Mouse (Mus musculus) embryonic facial prominence, embryonic 15.5 days (tissue): ENCODE measurements around the gene Fbxo6. TPM values are rescaled to one million over a fixed set of nuclear protein-coding genes. Genes with fewer than 3 reads are reported as not detected.
A peak's percentile ranks its signal among the peaks of the same experiment; 100 is the strongest.
"Not testable (repeated sequence)": the region's sequence is repeated elsewhere in the genome, so short reads cannot be mapped to it uniquely, and the experiment has no call there.

Experiments
- ATAC-seq: fragments of 200-750 bp; cut with Nextera tagmentation; 2 replicates; pipeline ENCODE4 v1.8.0; 2017; ENCODE audit warnings: low read depth, moderate TSS enrichment; ENCODE audit not compliant: insufficient number of reproducible peaks, low FRiP score, low TSS enrichment
- H3K27ac ChIP-seq: fragments of 300-500 bp; sonication (generic); replicated peaks from 2 replicates; pipeline ENCODE4 v1.5.1; 2015; ENCODE audit warnings: mild to moderate bottlenecking, inconsistent platforms
- H3K27me3 ChIP-seq: fragments of 300-500 bp; sonication (generic); 2 replicates; pipeline ENCODE4 v1.6.1; 2015; ENCODE audit warnings: inconsistent platforms
- H3K36me3 ChIP-seq: fragments of 300-500 bp; sonication (generic); 2 replicates; pipeline ENCODE4 v1.6.1; 2015; ENCODE audit warnings: mild to moderate bottlenecking, inconsistent platforms
- H3K4me1 ChIP-seq: fragments of 300-500 bp; sonication (generic); 2 replicates; pipeline ENCODE4 v1.6.1; 2015; ENCODE audit warnings: inconsistent platforms
- H3K4me2 ChIP-seq: fragments of 300-500 bp; sonication (generic); replicated peaks from 2 replicates; pipeline ENCODE4 v1.6.1; 2015; ENCODE audit warnings: mild to moderate bottlenecking, inconsistent platforms
- H3K4me3 ChIP-seq: fragments of 300-500 bp; sonication (generic); replicated peaks from 2 replicates; pipeline ENCODE4 v1.5.1; 2015; ENCODE audit warnings: mild to moderate bottlenecking, inconsistent platforms
- H3K9ac ChIP-seq: fragments of 300-500 bp; sonication (generic); 2 replicates; pipeline ENCODE4 v1.6.1; 2015; ENCODE audit warnings: inconsistent platforms
- H3K9me3 ChIP-seq: fragments of 300-500 bp; sonication (generic); replicated peaks from 2 replicates; pipeline ENCODE4 v1.6.1; 2016; ENCODE audit warnings: inconsistent platforms
- WGBS: fragments of 180-500 bp; shearing (Covaris S2); methylation state at CpG from one replicate; pipeline ENCODE4 v1.1.7; 2015; 5-methylcytosine and 5-hydroxymethylcytosine counted together
- polyA plus RNA-seq: library from polyadenylated mRNA; unstranded; fragments of >200 nt; fragmentation: Nextera tagmentation; extraction: Ambion mirVana; gene quantifications from 2 replicates; pipeline ENCODE4 v1.2.1, GENCODE M21; 2015

Fbxo6 gene
- polyA plus RNA-seq, 1 experiment from 2014 or later = 22.8 TPM

DNA sequence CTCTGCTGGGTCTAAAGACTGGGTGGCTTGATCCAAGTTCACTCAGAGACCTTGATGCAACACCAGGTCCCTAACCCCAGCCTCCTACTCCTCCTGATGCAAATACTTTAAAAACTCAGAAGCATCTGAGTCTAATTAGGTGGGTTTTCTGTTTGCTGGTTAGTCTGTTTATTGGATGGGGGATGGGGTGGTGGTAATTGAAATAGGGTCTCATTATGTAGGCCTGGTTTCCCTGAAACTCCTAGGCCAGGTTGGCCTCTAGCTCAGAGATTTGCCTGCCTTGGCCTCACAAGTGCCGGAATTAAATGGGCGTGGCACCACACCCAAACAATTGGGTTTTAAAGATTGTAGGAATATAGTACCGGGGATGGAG lies 29.3 kb downstream of the Fbxo6 start:
- Histone ChIP-seq H3K36me3 (no peaks in the 10 kb centered on the region), H3K27ac (no peak overlapping the region), H3K4me1 (peaks cover 15% of the 10 kb centered on the region), H3K4me3 (no peak overlapping the region), H3K9me3 (no peaks in the 10 kb centered on the region), H3K27me3 (no peaks in the 10 kb centered on the region), H3K9ac (no peak overlapping the region), H3K4me2 (no peak overlapping the region)
- ATAC-seq = no peak
- WGBS = 52% methylated on average over 3 of the region's 3 CpGs

- Histone ChIP-seq H3K27me3 (no peaks in the 10 kb centered on the region), H3K36me3 (no peaks in the 10 kb centered on the region), H3K9ac (no peak overlapping the region), H3K4me1 (peaks cover 15% of the 10 kb centered on the region), H3K4me2 (no peak overlapping the region), H3K9me3 (no peaks in the 10 kb centered on the region), H3K4me3 (no peak overlapping the region), H3K27ac (no peak overlapping the region)
- peak; percentile 61 for ATAC-seq
- WGBS = 15% methylated on average over 6 of the region's 6 CpGs
Observed at GRCm38 (mm10) chr4:148121982-148122693, 29.8 kb downstream of the Fbxo6 start.

- Histone ChIP-seq H3K4me3 (no peak overlapping the region), H3K27me3 (no peaks in the 10 kb centered on the region), H3K36me3 (no peaks in the 10 kb centered on the region), H3K27ac (no peak overlapping the region), H3K9me3 (no peaks in the 10 kb centered on the region), H3K4me2 (no peak overlapping the region), H3K9ac (no peak overlapping the region), H3K4me1 (peaks cover 15% of the 10 kb centered on the region)
- ATAC-seq = no peak
- 71% methylated on average over 4 of the region's 4 CpGs for WGBS
Observed at GRCm38 (mm10) chr4:148121362-148121761, 30.6 kb downstream of the Fbxo6 start.

DNA sequence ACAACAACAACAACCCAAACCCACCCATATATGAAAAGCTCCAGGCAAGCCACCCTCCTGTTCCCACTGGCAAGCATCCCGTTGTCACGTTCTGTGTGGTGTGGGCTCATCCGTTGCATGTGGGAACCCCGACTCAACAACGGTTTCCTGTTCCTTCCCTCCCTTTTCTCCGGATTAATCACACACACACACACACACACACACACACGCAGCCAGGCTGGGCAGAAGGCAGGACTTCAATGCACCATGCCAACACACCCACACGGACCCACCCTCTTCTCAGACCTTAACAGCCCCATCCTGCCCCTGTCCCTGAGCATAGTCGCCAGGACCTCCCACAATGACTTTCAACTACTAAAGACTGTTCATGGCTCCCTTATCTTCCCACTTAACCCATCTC lies 31.4 kb downstream of the Fbxo6 start:
- no peak overlapping the region for H3K27ac ChIP-seq
- peaks cover 2% of the 10 kb centered on the region; the same call in 1 of the 2 replicates for H3K27me3 ChIP-seq
- no peak for ATAC-seq
- peaks cover 16% of the 10 kb centered on the region for H3K4me1 ChIP-seq
- no peak overlapping the region for H3K4me2 ChIP-seq
- no peak overlapping the region for H3K9ac ChIP-seq
- no peaks in the 10 kb centered on the region for H3K36me3 ChIP-seq
- no peak overlapping the region for H3K4me3 ChIP-seq
- H3K9me3 ChIP-seq = no peaks in the 10 kb centered on the region
- 60% methylated on average over 9 of the region's 9 CpGs for WGBS

DNA sequence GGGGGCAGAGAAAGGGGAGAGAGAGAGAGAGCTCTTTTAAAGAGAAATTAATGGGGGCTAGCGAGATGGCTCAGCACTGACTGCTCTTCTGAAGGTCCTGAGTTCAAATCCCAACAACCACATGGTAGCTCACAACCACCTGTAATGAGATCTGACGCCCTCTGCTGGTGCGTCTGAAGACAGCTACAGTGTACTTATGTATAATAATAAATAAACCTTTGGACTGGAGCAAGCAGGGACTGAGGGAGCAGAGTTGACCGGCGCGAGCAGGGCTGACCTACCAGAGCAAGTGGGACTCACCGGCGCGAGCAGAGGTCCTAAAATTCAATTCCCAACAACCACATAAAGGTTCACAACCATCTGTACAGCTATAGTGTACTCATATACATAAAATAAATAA lies 32.4 kb downstream of the Fbxo6 start:
- not testable (repeated sequence) for ATAC-seq

DNA sequence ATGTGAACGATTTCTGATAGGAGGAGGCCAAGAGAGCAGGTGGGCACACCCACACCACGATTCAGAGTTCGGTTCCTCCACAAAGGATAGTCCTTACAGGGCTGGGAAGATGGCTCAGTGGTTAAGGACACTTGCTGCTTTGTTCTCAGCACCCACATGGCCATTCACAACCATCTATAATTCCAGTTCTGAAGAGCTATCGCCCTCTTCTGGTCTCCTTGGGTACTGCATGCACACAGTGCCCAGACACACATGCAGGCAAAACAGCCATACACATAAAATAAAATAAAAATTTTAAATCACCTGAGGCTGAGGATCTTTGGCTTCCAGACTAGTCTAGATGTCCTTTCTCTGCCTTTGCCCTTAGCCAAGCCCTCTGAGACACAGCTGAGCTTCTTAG lies 34.5 kb downstream of the Fbxo6 start:
- Histone ChIP-seq H3K4me1 (peaks cover 17% of the 10 kb centered on the region), H3K9ac (no peak overlapping the region), H3K4me3 (no peak overlapping the region), H3K9me3 (no peaks in the 10 kb centered on the region), H3K27me3 (peaks cover 9% of the 10 kb centered on the region; the same call in 1 of the 2 replicates), H3K27ac (no peak overlapping the region), H3K4me2 (no peak overlapping the region), H3K36me3 (no peaks in the 10 kb centered on the region)
- WGBS = 74% methylated on average over 4 of the region's 4 CpGs
- ATAC-seq = no peak

More for the DNA sequence above, 32.4 kb downstream of the Fbxo6 start:
- not testable (repeated sequence) for H3K4me3 ChIP-seq, H3K4me2 ChIP-seq, H3K9me3 ChIP-seq, H3K27ac ChIP-seq, H3K36me3 ChIP-seq, H3K27me3 ChIP-seq, H3K9ac ChIP-seq
- 86% methylated on average over 9 of the region's 9 CpGs for WGBS
- peaks cover 21% of the 10 kb centered on the region for H3K4me1 ChIP-seq

- H3K27me3 ChIP-seq = peaks cover 9% of the 10 kb centered on the region; the same call in 1 of the 2 replicates
- no peak overlapping the region for H3K9ac ChIP-seq
- ATAC-seq = no peak
- no peaks in the 10 kb centered on the region for H3K36me3 ChIP-seq
- H3K4me2 ChIP-seq = no peak overlapping the region
- no peak overlapping the region for H3K4me3 ChIP-seq
- H3K4me1 ChIP-seq = peaks cover 13% of the 10 kb centered on the region; the same call in 1 of the 2 replicates
- no peaks in the 10 kb centered on the region for H3K9me3 ChIP-seq
- H3K27ac ChIP-seq = no peak overlapping the region
- WGBS = 78% methylated on average over 4 of the region's 4 CpGs
Observed at GRCm38 (mm10) chr4:148116657-148117056, 35.3 kb downstream of the Fbxo6 start.

GRCm38 (mm10) chr4:148115467-148115866 lies 36.5 kb downstream of the Fbxo6 start:
- Histone ChIP-seq H3K9ac (no peak overlapping the region), H3K27ac (no peak overlapping the region), H3K4me2 (peak overlapping the region; percentile 17; the same call in 1 of the 2 replicates), H3K4me3 (no peak overlapping the region), H3K36me3 (no peaks in the 10 kb centered on the region), H3K9me3 (no peaks in the 10 kb centered on the region), H3K4me1 (peaks cover 6% of the 10 kb centered on the region; the same call in 1 of the 2 replicates), H3K27me3 (peaks cover 9% of the 10 kb centered on the region; the same call in 1 of the 2 replicates)
- ATAC-seq = no peak; the same call in 1 of the 2 replicates
- WGBS = 3% methylated on average over 15 of the region's 15 CpGs

DNA sequence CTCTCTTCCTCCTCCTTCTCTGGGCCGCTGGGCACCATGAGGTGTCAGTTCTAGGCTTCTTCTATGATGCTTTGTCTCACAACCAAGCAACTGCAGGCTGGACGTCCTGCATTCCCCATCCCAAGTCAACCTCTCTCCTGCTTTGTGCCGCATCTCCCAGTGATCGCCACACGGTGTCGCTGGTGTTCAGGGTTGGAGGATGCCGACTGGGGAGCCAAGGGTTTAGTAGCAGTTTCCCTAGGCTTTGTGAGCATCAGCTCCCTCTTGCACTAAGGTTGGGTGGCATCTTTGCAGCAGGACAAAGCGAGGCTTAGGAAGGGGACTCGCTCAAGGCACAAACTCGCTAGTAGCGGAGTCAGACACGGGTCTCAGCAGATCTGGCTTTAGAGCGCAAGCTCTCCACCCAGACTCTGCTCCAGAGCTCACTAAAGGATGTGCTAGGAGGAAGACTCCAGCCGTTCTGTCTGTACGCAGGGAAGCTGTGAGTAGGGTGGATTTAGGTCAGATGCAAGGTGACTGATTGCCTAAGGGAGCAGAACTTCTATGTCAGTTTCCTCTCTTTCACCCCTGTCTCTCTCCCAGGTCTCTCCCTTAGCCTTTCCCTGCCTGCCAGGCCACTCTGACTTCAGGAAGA lies 37.1 kb downstream of the Fbxo6 start:
- 5% methylated on average over 15 of the region's 15 CpGs for WGBS
- peak overlapping the region; percentile 21; the same call in 1 of the 2 replicates for H3K4me2 ChIP-seq
- H3K9me3 ChIP-seq = no peaks in the 10 kb centered on the region
- H3K27me3 ChIP-seq = peaks cover 9% of the 10 kb centered on the region; the same call in 1 of the 2 replicates
- no peaks in the 10 kb centered on the region for H3K36me3 ChIP-seq
- H3K9ac ChIP-seq = no peak overlapping the region
- no peak overlapping the region for H3K27ac ChIP-seq
- no peak overlapping the region for H3K4me3 ChIP-seq
- ATAC-seq = no peak
- H3K4me1 ChIP-seq = peaks cover 6% of the 10 kb centered on the region; the same call in 1 of the 2 replicates

DNA sequence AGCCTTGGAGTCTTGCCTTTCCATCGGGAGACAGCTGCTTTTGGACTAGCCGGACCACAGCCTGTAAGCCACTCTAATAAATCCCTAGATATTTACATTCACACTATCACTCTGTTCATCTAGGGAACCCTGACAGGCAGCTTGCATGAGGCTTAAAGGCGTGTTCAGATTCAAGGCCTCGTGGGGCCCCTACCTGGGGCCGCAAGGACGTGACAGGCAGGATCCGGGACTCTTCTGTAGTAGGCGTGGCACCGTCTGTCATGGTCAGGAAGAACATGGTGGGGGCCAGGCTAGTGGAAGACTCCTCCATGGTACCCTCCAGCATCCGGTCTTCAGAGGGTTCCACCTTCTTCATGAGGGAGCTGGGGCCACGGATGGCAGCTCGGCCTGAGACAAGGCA lies 39.4 kb downstream of the Fbxo6 start:
- peaks cover 9% of the 10 kb centered on the region; the same call in 1 of the 2 replicates for H3K27me3 ChIP-seq
- peaks cover 6% of the 10 kb centered on the region; the same call in 1 of the 2 replicates for H3K4me1 ChIP-seq
- H3K4me2 ChIP-seq = no peak overlapping the region
- no peak overlapping the region for H3K27ac ChIP-seq
- no peaks in the 10 kb centered on the region for H3K36me3 ChIP-seq
- no peak overlapping the region for H3K4me3 ChIP-seq
- no peak overlapping the region for H3K9ac ChIP-seq
- H3K9me3 ChIP-seq = no peaks in the 10 kb centered on the region
- 68% methylated on average over 12 of the region's 12 CpGs for WGBS
- no peak for ATAC-seq

GRCm38 (mm10) chr4:148109215-148109614 lies 42.7 kb downstream of the Fbxo6 start:
- Histone ChIP-seq H3K4me3 (no peak overlapping the region), H3K9me3 (no peaks in the 10 kb centered on the region), H3K27ac (no peak overlapping the region), H3K9ac (no peak overlapping the region), H3K36me3 (no peaks in the 10 kb centered on the region), H3K4me2 (no peak overlapping the region), H3K4me1 (no peaks in the 10 kb centered on the region), H3K27me3 (no peaks in the 10 kb centered on the region; the same call in 1 of the 2 replicates)
- WGBS = 77% methylated on average over 5 of the region's 5 CpGs
- no peak for ATAC-seq
